Mouse (Mus musculus) small intestine, adult 2 months (tissue): ENCODE results near the gene Ccdc115. TPM values are rescaled to one million over a fixed set of nuclear protein-coding genes. Genes with fewer than 3 reads are reported as not detected.
A peak's percentile ranks its signal among the peaks of the same experiment; 100 is the strongest.

Source experiments
- H3K27ac ChIP-seq: fragments of 200-500 bp; 2 replicates; pipeline ENCODE4 v1.5.1; 2012; ENCODE audit warnings: low read depth, low read length, control low read depth, inconsistent platforms; ENCODE audit not compliant: insufficient read depth
- H3K27me3 ChIP-seq: fragments of 200-500 bp; 2 replicates; pipeline ENCODE4 v1.6.1; 2012; ENCODE audit warnings: mild to moderate bottlenecking, moderate library complexity, low read length, inconsistent platforms; ENCODE audit not compliant: control insufficient read depth, insufficient read depth
- H3K36me3 ChIP-seq: fragments of 200-500 bp; 2 replicates; pipeline ENCODE4 v1.6.1; 2012; ENCODE audit warnings: mild to moderate bottlenecking, low read length, control low read depth, inconsistent platforms; ENCODE audit not compliant: control insufficient read depth, insufficient read depth
- H3K4me1 ChIP-seq: fragments of 200-500 bp; 2 replicates; pipeline ENCODE4 v1.6.1; 2012; ENCODE audit warnings: low read length, inconsistent platforms, mixed read lengths; ENCODE audit not compliant: control insufficient read depth, insufficient read depth, insufficient read length
- H3K4me3 ChIP-seq: fragments of 200-500 bp; 2 replicates; pipeline ENCODE4 v1.5.1; 2012; ENCODE audit warnings: low read depth, mild to moderate bottlenecking, control low read depth, inconsistent platforms, low read length, moderate library complexity
- CTCF ChIP-seq: fragments of 200-500 bp; IDR thresholded peaks from 2 replicates; pipeline ENCODE4 v1.5.1; 2012; ENCODE audit warnings: low read depth, mild to moderate bottlenecking, control low read depth, inconsistent platforms, low read length, moderate library complexity, mixed read lengths; ENCODE audit not compliant: insufficient replicate concordance, insufficient read length; ENCODE audit errors: extremely low read depth
- POLR2A ChIP-seq: fragments of 200-500 bp; IDR thresholded peaks from 2 replicates; pipeline ENCODE4 v1.6.1; 2012; ENCODE audit warnings: low read depth, mild to moderate bottlenecking, control low read depth, inconsistent platforms, low read length, moderate library complexity
- WGBS: fragments of 180-500 bp; shearing (Covaris S2); methylation state at CpG from one replicate; pipeline ENCODE4 v1.1.7; 2018; 5-methylcytosine and 5-hydroxymethylcytosine counted together
- polyA plus RNA-seq: library from polyadenylated mRNA; depleted of rRNA; stranded (reverse); fragments of >200 nt; gene quantifications from 2 replicates; pipeline ENCODE4 v1.2.3, GENCODE M21; 2012

Ccdc115 gene
- polyA plus RNA-seq, 1 experiment = 12.5 TPM

DNA sequence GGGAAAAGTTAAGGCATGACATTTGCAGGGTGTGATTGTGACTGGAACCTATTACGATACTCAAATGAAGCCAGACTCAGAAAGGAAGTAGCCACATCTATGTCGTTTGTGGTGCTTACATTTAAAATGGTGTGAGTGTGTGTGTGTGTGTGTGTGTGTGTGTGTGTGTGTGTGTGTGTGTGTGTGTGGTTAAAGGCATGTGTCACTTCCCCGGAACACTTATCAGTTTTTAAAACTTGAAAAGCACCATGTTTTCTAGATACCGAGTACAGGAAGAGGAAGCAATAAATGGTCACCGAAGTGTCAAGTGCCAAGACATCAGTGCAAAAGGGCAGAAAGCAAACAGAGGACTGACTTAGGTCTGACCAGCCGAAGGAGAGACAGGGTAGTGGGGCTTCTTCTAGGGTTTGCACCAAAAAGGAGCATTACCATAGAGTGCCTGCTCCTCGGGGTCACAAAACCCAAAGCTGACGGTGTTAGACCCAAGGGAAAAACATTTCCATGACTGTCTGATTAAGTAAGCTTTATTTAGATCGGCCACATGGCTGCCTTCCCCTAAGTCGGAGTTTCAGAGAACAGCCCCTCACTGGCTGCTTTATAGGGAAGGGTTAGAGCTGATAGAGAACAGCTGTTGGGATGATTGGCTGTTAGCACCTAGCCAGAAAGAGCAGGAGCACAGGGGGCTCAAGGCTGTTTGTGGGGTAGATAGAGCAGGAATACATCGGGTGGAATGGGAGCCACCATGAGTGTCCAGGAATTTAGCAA, 39.6 kb upstream of the Ccdc115 start:
- H3K27ac ChIP-seq = peak overlapping the region; percentile 56; the same call in 1 of the 2 replicates
- TF ChIP-seq POLR2A (no peak), CTCF (no peak)
- peaks cover 17% of the 10 kb centered on the region; the same call in 1 of the 2 replicates for H3K4me1 ChIP-seq
- H3K27me3 ChIP-seq = no peaks in the 10 kb centered on the region
- no peak overlapping the region for H3K4me3 ChIP-seq
- WGBS = 39% methylated on average over 11 of the region's 11 CpGs
- H3K36me3 ChIP-seq = no peaks in the 10 kb centered on the region

DNA sequence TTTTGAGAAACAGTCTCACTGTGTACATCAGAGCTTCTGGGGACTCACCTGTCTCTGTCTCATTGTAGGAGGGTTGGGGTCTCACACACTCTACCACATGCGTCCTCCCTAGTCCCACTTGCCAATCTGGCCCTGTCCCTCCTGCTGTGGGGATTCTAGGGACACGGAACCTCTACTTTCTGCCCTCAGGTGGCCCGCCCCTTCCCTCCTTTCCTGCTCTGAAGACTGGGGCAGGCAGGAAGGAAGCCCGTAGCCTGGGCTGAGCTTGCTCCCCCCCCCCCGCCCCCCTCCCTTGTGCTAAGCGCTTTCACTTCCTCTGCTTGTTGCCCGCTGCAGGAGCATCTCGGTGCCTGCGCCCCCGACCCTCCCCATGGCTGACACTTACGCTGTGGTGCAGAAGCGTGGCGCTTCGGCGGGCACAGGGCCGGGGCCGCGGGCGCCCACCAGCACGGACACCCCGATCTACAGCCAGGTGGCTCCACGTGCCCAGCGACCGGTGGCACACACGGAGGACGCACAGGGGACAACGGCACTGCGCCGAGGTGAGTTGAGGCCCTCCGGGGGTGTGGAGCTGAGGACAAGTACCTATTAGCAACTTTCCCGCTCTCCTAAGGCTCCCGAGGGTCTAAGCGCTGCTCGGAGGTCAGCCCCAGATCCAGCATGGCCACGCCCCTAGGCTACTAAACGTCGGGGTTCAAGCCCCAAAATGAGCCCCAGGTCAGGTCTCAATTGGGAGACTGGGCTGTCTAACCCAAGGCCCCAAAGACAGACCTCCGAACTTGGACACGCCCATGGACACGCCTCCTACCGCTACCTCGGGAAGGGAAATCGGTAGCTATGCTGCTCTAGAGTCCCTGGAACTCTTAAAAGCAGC, 33.2 kb upstream of the Ccdc115 start:
- peak; percentile 18; the same call in 1 of the 2 replicates for TF ChIP-seq POLR2A
- no peak for TF ChIP-seq CTCF
- Histone ChIP-seq H3K4me3 (peak overlapping the region; percentile 90), H3K4me1 (peaks cover 2% of the 10 kb centered on the region), H3K36me3 (no peaks in the 10 kb centered on the region), H3K27me3 (no peaks in the 10 kb centered on the region), H3K27ac (peak overlapping the region; percentile 79)
- 1% methylated on average over 43 of the region's 43 CpGs for WGBS

DNA sequence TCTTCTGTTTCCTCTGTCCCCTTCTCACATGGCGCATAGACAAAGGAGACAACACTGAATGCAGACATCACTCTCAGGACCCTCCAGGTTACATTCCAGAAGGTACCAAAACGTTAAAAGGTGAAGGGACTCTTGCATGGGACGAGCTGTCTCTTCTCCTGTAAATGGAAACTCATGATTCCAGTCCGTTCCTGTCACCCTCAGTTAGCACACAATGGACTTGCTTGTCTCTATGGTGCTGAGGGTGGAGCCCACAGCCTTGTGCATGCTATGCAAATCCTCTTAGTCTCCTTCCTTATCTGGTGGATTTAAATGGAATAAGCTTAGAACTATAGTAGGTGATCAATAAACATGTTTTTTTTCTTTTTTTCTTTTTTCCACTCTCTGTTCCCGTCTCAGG, 30.3 kb upstream of the Ccdc115 start:
- Histone ChIP-seq H3K36me3 (no peaks in the 10 kb centered on the region), H3K4me3 (no peak overlapping the region), H3K27ac (no peak overlapping the region), H3K4me1 (peaks cover 2% of the 10 kb centered on the region), H3K27me3 (no peaks in the 10 kb centered on the region)
- TF ChIP-seq POLR2A (no peak), CTCF (no peak)
- WGBS = 82% methylated on average over 5 of the region's 5 CpGs

DNA sequence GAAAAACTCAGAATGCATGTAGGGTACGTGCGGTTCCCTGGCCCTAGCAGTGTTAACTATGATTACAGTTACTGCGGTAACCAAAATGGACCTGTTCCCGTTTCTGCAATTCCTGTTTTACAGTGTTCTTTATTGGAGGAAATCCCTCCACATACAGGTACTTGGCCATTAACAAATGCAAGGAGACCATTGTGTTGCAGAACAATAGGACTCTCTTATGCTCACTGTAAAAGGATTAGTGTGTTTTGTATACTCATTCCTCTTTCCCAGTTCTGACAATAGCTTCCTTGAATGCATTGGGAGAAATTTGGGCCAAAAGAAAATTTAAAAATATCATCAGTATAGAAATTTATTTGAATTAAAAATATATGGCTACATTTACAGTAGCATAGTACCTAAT, 29.0 kb upstream of the Ccdc115 start:
- Histone ChIP-seq H3K27me3 (no peaks in the 10 kb centered on the region), H3K27ac (no peak overlapping the region), H3K4me1 (peaks cover 2% of the 10 kb centered on the region), H3K36me3 (no peaks in the 10 kb centered on the region), H3K4me3 (no peak overlapping the region)
- 91% methylated on average over 4 of the region's 4 CpGs for WGBS
- no peak for TF ChIP-seq CTCF
- TF ChIP-seq POLR2A = no peak

DNA sequence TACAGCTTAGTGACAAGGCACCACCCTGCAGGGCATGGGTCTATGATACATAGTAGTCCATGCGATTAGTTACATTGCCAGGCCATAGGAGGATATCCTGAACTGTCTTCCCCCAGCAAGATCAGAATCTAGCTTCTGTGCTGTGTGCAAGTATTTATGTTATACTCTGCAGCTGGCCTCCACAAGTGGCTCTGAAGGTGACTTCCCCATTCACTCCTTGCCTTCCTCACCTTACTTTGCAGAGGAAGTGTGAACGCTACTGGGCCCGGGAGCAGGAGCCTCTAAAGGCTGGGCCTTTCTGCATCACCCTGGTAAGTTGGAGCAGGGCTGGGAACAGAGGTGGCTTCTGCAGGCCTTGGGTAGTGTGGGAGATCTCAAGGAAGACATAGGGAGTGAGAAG, 28.6 kb upstream of the Ccdc115 start:
- H3K4me3 ChIP-seq = no peak overlapping the region
- TF ChIP-seq POLR2A (no peak), CTCF (no peak)
- H3K36me3 ChIP-seq = no peaks in the 10 kb centered on the region
- H3K27ac ChIP-seq = no peak overlapping the region
- WGBS = 81% methylated on average over 3 of the region's 3 CpGs
- no peaks in the 10 kb centered on the region for H3K27me3 ChIP-seq
- peaks cover 2% of the 10 kb centered on the region for H3K4me1 ChIP-seq

DNA sequence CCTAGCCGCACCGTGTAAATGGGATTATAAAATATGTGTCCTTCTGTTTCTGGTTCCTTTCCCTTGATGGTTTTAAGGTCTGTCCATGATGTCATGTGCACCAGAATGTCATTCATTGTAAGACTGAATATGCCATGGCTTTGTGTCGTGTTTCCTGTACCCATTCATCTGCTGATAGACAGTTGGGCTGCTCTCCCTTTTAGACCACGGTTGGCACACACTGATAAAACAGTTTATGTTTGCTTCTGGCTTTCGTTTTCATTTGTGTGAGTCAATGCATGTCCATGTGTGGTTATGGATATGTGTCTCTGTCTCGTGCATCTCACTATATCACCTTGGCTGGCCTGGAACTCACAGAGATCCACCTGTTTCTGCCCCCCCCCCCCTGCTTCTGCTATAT, 26.0 kb upstream of the Ccdc115 start:
- TF ChIP-seq CTCF (no peak), POLR2A (no peak)
- WGBS = 69% methylated on average over 6 of the region's 6 CpGs

DNA sequence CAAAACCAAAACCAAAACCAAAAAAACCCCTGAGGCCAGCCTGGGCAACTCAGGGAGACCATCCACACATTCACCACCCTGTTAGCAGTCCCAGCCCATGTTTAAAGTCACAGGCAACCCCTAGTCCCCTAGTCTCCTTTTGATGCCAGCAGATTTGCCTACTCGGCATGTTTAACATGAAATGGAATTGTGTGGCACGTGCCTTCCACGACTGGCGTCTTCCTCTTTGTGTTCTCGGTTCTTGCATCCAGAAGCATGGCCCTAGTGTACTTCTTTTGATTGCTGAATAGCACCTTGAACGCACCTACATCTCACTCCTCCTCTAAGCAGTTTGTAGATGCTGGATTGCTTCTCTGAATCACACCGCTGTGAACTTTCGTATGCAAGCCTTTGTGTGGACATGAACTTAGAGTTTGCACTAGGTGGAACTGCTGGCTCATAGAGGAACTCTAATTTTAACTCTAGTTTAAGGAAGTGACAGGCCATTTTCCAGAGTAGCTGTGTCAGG, 24.9 kb upstream of the Ccdc115 start:
- Histone ChIP-seq H3K27me3 (no peaks in the 10 kb centered on the region), H3K4me3 (no peak overlapping the region), H3K36me3 (no peaks in the 10 kb centered on the region), H3K4me1 (no peaks in the 10 kb centered on the region; the same call in 1 of the 2 replicates), H3K27ac (peak overlapping the region; percentile 47)
- TF ChIP-seq POLR2A (no peak), CTCF (no peak)
- 86% methylated on average over 8 of the region's 8 CpGs for WGBS

More for the DNA sequence above, 26.0 kb upstream of the Ccdc115 start:
- Histone ChIP-seq H3K36me3 (no peaks in the 10 kb centered on the region), H3K27ac (no peak overlapping the region), H3K4me1 (no peaks in the 10 kb centered on the region; the same call in 1 of the 2 replicates), H3K4me3 (no peak overlapping the region), H3K27me3 (no peaks in the 10 kb centered on the region)
